Mouse (Mus musculus) spleen, postnatal 0 days (tissue): ENCODE results near the gene Podxl2. TPM values are rescaled to one million over a fixed set of nuclear protein-coding genes. Genes with fewer than 3 reads are reported as not detected.

Experiments
- polyA plus RNA-seq: library from polyadenylated mRNA; unstranded; fragments of >200 nt; fragmentation: Nextera tagmentation; extraction: Ambion mirVana; gene quantifications from 2 replicates; pipeline ENCODE4 v1.2.1, GENCODE M21; 2015

Podxl2 gene
- polyA plus RNA-seq = 11.8 and 20.1 TPM in 2 replicates

DNA sequence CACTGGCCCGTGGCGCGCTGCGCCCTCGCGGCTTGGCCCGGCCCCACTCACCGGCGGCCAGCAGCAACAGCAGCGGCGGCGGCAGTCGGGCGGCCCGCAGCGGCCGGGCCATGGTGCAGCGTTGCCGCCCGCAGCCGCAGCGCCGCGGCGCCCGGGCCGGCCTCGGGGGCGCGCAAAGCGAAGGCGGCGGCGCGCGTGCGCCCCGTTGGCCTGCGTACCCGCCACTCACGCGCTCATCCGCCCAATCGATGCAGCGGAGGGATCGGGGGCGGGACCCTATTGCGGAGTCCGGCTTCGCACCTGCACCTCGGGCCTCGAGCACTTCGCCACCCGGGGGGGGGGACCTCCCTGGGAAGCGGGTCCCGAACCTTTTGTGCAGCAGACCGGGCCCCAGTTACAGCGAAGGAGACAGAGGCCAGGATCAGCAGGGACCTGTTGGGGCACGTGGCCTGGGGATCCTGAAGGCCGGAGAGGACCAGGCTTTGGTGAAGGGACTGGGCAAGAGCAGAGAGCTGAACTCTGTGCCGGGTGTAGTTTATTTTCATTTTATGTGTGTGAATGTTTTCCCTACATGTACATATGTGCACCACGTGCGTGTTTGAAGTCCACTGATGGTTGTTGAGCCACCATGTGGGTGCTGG is at the start of gene Podxl2:
Podxl2 (minus strand) TSS at position 177 of the 641 bp plus-strand sequence.

GRCm38 (mm10) chr6:88901947-88902820 is 27.3 kb upstream of the Podxl2 start, which contains the start of gene Tpra1:
Tpra1 (plus strand) TSS chr6:88902251.

DNA sequence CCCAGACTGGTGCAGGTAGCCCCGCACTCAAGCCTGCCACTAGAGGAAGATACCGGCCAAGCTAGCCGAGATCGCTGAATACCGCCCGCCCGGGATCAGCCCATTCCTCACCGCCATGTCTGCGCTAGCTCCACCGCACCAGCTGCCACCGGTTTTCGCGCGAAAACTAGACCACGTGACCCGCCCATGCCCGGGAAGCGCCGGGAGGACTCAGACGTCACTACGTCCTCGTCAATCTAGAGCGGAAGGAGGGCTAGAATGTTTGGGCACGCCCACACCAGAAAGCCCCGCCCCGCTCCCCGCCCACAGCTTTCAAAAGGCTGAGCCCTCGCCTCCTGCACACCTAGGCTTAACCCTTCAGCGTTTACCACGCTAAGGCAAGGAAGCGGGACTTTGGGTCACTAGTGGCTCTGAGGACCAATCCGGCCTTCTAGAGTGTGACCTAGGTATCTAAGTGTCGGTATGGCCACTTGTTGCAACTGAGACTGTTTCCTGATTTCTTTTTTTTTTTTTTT is 23.7 kb upstream of the Podxl2 start, which contains the start of gene Mcm2:
Mcm2 (minus strand) TSS at position 247 of the 515 bp plus-strand sequence.

GRCm38 (mm10) chr6:88841781-88842689 is 32.8 kb downstream of the Podxl2 start, which contains the start of gene Abtb1:
Abtb1 (minus strand) TSS chr6:88841984.

Other genes with a start within 250 kb of the Podxl2 start
- 1.3 and 2.4 TPM in 2 replicates for gene Kbtbd12, start 237.1 kb downstream of the Podxl2 start, polyA plus RNA-seq
- 105 and 111 TPM in 2 replicates for gene Mgll, start 150.6 kb downstream of the Podxl2 start, polyA plus RNA-seq
- 77.5 and 88.3 TPM in 2 replicates for gene Abtb1, start 33.1 kb downstream of the Podxl2 start, polyA plus RNA-seq
- gene Mcm2, start 23.7 kb upstream of the Podxl2 start, polyA plus RNA-seq = 125 and 144 TPM in 2 replicates
- gene Tpra1, start 27.2 kb upstream of the Podxl2 start, polyA plus RNA-seq = 56.3 and 61.7 TPM in 2 replicates